Mouse (Mus musculus) G1E (cell line): ENCODE measurements around the gene Aurka. TPM values are rescaled to one million over a fixed set of nuclear protein-coding genes. Genes with fewer than 3 reads are reported as not detected.

Experiments
- ATAC-seq: 2 replicates; pipeline ENCODE4 v1.8.0; 2016; ENCODE audit warnings: mild to moderate bottlenecking; ENCODE audit not compliant: insufficient number of reproducible peaks, poor library complexity, low FRiP score, severe bottlenecking; ENCODE audit errors: extremely low read depth
- DNase-seq: peaks from one replicate; pipeline ENCODE4 v3.0.0; 2012; ENCODE audit warnings: low spot score
- H3K27me3 ChIP-seq: 2 replicates; pipeline ENCODE4 v1.6.1; 2012; ENCODE audit warnings: mild to moderate bottlenecking, low read length, inconsistent platforms; ENCODE audit not compliant: insufficient read depth
- H3K36me3 ChIP-seq: replicated peaks from 2 replicates; pipeline ENCODE3; 2012; ENCODE audit warnings: mild to moderate bottlenecking, inconsistent platforms
- H3K4me1 ChIP-seq: 2 replicates; pipeline ENCODE4 v1.6.1; 2012; ENCODE audit warnings: low read depth, low read length, inconsistent platforms, mixed read lengths; ENCODE audit not compliant: insufficient read depth
- H3K4me3 ChIP-seq: 2 replicates; pipeline ENCODE4 v1.5.1; 2012; ENCODE audit warnings: low read depth, mild to moderate bottlenecking, inconsistent platforms, low read length, moderate library complexity, mixed read lengths
- H3K9me3 ChIP-seq: replicated peaks from 2 replicates; pipeline ENCODE4 v1.6.1; 2012; ENCODE audit warnings: inconsistent platforms
- CTCF ChIP-seq: IDR thresholded peaks from 2 replicates; pipeline ENCODE4 v1.5.1; 2012; ENCODE audit warnings: low read depth, low read length, inconsistent platforms, mixed read lengths
- GATA1 ChIP-seq: IDR thresholded peaks from 2 replicates; pipeline ENCODE4 v1.6.1; 2012; ENCODE audit warnings: borderline replicate concordance, low read length, inconsistent platforms, mixed read lengths
- GATA2 ChIP-seq: IDR thresholded peaks from 2 replicates; pipeline ENCODE4 v1.6.1; 2012; ENCODE audit warnings: low read depth, low read length, inconsistent platforms, borderline replicate concordance
- POLR2AphosphoS5 ChIP-seq: IDR thresholded peaks from 2 replicates; pipeline ENCODE4 v1.6.1; 2012; ENCODE audit warnings: low read depth, low read length, inconsistent platforms; ENCODE audit not compliant: insufficient replicate concordance
- TAL1 ChIP-seq: conservative IDR thresholded peaks from 2 replicates; pipeline ENCODE4 v1.6.1; 2012; ENCODE audit warnings: low read depth, low read length, inconsistent platforms, mixed read lengths
- polyA plus RNA-seq: library from polyadenylated mRNA; stranded (reverse); fragments of >175 nt; gene quantifications from 2 replicates; pipeline ENCODE4 v1.2.3, GENCODE M21; 2012
- total RNA-seq, 2 experiments: library from RNA; stranded (forward) in 1 of 2; stranded (reverse) in 1 of 2; fragments of 200-1000 nt in 1 of 2; fragments of >200 nt in 1 of 2; fragmentation: Nextera tagmentation in 1 of 2; gene quantifications; 2 replicates each; pipeline ENCODE4 v1.2.3; 2014 to 2017

Aurka gene
- total and polyA plus RNA-seq, 3 experiments, result 22.0 to 159 (median 63.1) TPM

GRCm38 (mm10) chr2:172371258-172371657, 923 bp upstream of the Aurka start:
- peaks cover 62% of the 10 kb centered on the region for H3K4me1 ChIP-seq
- no peaks in the 10 kb centered on the region for H3K27me3 ChIP-seq
- DNase-seq, result peak; percentile 53
- TF ChIP-seq TAL1 (no peak), GATA2 (no peak), GATA1 (no peak), POLR2AphosphoS5 (no peak), CTCF (no peak)
- H3K4me3 ChIP-seq, result peak overlapping the region; percentile 86
- H3K9me3 ChIP-seq, result no peaks in the 10 kb centered on the region
- ATAC-seq, result no peak
- H3K36me3 ChIP-seq, result peaks cover 65% of the 10 kb centered on the region

- DNase-seq, result no peak
- TF ChIP-seq GATA1, result no peak
- no peak for TF ChIP-seq CTCF
- no peak for TF ChIP-seq POLR2AphosphoS5
- TF ChIP-seq GATA2, result no peak
- TF ChIP-seq TAL1, result no peak
- H3K27me3 ChIP-seq, result no peaks in the 10 kb centered on the region
- H3K4me3 ChIP-seq, result no peak overlapping the region
- peaks cover 27% of the 10 kb centered on the region for H3K4me1 ChIP-seq
- ATAC-seq, result no peak
- H3K9me3 ChIP-seq, result no peaks in the 10 kb centered on the region
- H3K36me3 ChIP-seq, result peaks cover 98% of the 10 kb centered on the region
Measured at GRCm38 (mm10) chr2:172363176-172363575, 7.2 kb downstream of the Aurka start.

GRCm38 (mm10) chr2:172355833-172356232, 14.5 kb downstream of the Aurka start:
- peaks cover 22% of the 10 kb centered on the region for H3K4me1 ChIP-seq
- no peak for DNase-seq
- no peak for TF ChIP-seq CTCF
- TF ChIP-seq TAL1, result no peak
- TF ChIP-seq GATA1, result no peak
- TF ChIP-seq POLR2AphosphoS5, result no peak
- TF ChIP-seq GATA2, result no peak
- H3K36me3 ChIP-seq, result peaks cover 98% of the 10 kb centered on the region
- H3K9me3 ChIP-seq, result no peaks in the 10 kb centered on the region
- H3K27me3 ChIP-seq, result no peaks in the 10 kb centered on the region
- ATAC-seq, result no peak
- H3K4me3 ChIP-seq, result no peak overlapping the region

DNA sequence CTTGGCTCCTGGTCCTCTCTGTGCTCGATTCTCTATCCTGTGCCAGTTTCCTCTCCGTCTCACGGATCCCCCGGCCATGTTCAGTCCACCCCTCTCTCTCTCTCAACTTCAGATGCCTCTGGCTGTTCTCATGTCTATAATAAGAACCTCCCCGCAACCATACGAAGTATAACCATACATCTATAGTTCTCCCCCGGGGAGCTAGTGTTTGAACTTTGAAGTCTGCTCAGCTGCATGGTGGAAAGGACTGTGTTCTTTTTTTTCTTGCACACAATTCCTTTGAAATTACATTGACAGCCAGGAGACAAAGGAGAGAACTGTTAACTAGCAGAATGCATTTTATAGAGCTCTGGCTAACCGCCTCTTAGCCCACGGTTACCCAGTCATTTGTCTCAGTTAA, 15.6 kb downstream of the Aurka start:
- H3K36me3 ChIP-seq, result peaks cover 98% of the 10 kb centered on the region
- no peaks in the 10 kb centered on the region for H3K27me3 ChIP-seq
- DNase-seq (no peak), ATAC-seq (no peak)
- H3K9me3 ChIP-seq, result no peaks in the 10 kb centered on the region
- H3K4me3 ChIP-seq, result no peak overlapping the region
- TF ChIP-seq POLR2AphosphoS5, result no peak
- no peak for TF ChIP-seq GATA1
- no peak for TF ChIP-seq GATA2
- TF ChIP-seq CTCF, result no peak
- TF ChIP-seq TAL1, result no peak
- H3K4me1 ChIP-seq, result peaks cover 33% of the 10 kb centered on the region

GRCm38 (mm10) chr2:172353218-172353617, 17.1 kb downstream of the Aurka start:
- Histone ChIP-seq H3K27me3 (no peaks in the 10 kb centered on the region), H3K9me3 (no peaks in the 10 kb centered on the region), H3K36me3 (peaks cover 91% of the 10 kb centered on the region), H3K4me3 (no peak overlapping the region), H3K4me1 (peaks cover 48% of the 10 kb centered on the region)
- DNase-seq, result no peak
- ATAC-seq, result no peak
- TF ChIP-seq CTCF, result no peak
- TF ChIP-seq TAL1, result no peak
- TF ChIP-seq GATA1, result no peak
- no peak for TF ChIP-seq POLR2AphosphoS5
- TF ChIP-seq GATA2, result no peak

- ATAC-seq (no peak), DNase-seq (no peak)
- H3K9me3 ChIP-seq, result no peaks in the 10 kb centered on the region
- no peak for TF ChIP-seq POLR2AphosphoS5
- TF ChIP-seq TAL1, result no peak
- no peak for TF ChIP-seq CTCF
- no peak for TF ChIP-seq GATA2
- no peak for TF ChIP-seq GATA1
- H3K36me3 ChIP-seq, result peaks cover 80% of the 10 kb centered on the region
- no peaks in the 10 kb centered on the region for H3K27me3 ChIP-seq
- no peak overlapping the region for H3K4me3 ChIP-seq
- peaks cover 70% of the 10 kb centered on the region for H3K4me1 ChIP-seq
Measured at GRCm38 (mm10) chr2:172350773-172351172, 19.6 kb downstream of the Aurka start.

GRCm38 (mm10) chr2:172349776-172350175, 20.6 kb downstream of the Aurka start:
- Histone ChIP-seq H3K9me3 (no peaks in the 10 kb centered on the region), H3K4me3 (no peak overlapping the region; the same call in 1 of the 2 replicates), H3K4me1 (peaks cover 73% of the 10 kb centered on the region), H3K36me3 (peaks cover 70% of the 10 kb centered on the region), H3K27me3 (no peaks in the 10 kb centered on the region)
- no peak for ATAC-seq
- DNase-seq, result no peak
- TF ChIP-seq TAL1 (no peak), POLR2AphosphoS5 (no peak)
